In genomic region chr14:20827061-20827460, GRCm38 (mm10) we compare ENCODE assay signal across 22 mouse cellular contexts.
"Had no signal": no experiment of that assay in that cellular context is flagged by ENCODE, and none has a peak within 500 bp of the region (broad histone marks: within the 10 kb centered on the region; RNA-seq: fewer than 3 reads in every experiment).

No protein-coding gene starts in this region.

- H3K4me3 ChIP-seq: heart, embryonic 13.5 days; heart, embryonic 15.5 days; hindbrain, embryonic 13.5 days; hindbrain, embryonic 15.5 days; layer of hippocampus, adult 2 months; left cerebral cortex, adult 2 months; limb, embryonic 13.5 days; limb, embryonic 15.5 days; liver, embryonic 12.5 days had no signal

- H3K9me3 ChIP-seq: heart, embryonic 13.5 days; heart, embryonic 15.5 days; hindbrain, embryonic 13.5 days; hindbrain, embryonic 15.5 days; limb, embryonic 13.5 days; limb, embryonic 15.5 days; liver, embryonic 12.5 days had no signal

- ATAC-seq: forebrain, postnatal 0 days; hindbrain, postnatal 0 days; intestine, embryonic 16.5 days; liver, embryonic 12.5 days had no signal

- H3K27ac ChIP-seq: heart, embryonic 13.5 days; heart, embryonic 15.5 days; hindbrain, embryonic 13.5 days; hindbrain, embryonic 15.5 days; hindbrain, postnatal 0 days; layer of hippocampus, adult 2 months; left cerebral cortex, adult 2 months; limb, embryonic 13.5 days; limb, embryonic 15.5 days; liver, embryonic 12.5 days; liver, embryonic 14.5 days had no signal

- H3K4me2 ChIP-seq: heart, embryonic 11.5 days; heart, embryonic 13.5 days; heart, embryonic 15.5 days; hindbrain, embryonic 13.5 days; hindbrain, embryonic 15.5 days; limb, embryonic 13.5 days; limb, embryonic 15.5 days; liver, embryonic 12.5 days had no signal

- DNase-seq: forebrain, postnatal 0 days; gastrocnemius, postnatal 36 days; heart, postnatal 36 days; kidney, adult 18-20 months; kidney, adult 8-10 months; kidney, postnatal 10 days; kidney, postnatal 25 days; kidney, postnatal 4 days; left cerebral cortex, postnatal 4 days had no signal

- H3K9ac ChIP-seq: forebrain, postnatal 0 days; heart, embryonic 13.5 days; heart, embryonic 15.5 days; hindbrain, embryonic 13.5 days; hindbrain, embryonic 15.5 days; limb, embryonic 13.5 days; limb, embryonic 15.5 days; liver, embryonic 12.5 days; liver, embryonic 14.5 days had no signal

- H3K27me3 ChIP-seq: heart, embryonic 13.5 days; heart, embryonic 15.5 days; hindbrain, embryonic 13.5 days; hindbrain, embryonic 15.5 days; limb, embryonic 13.5 days; limb, embryonic 15.5 days; liver, embryonic 12.5 days had no signal

- H3K36me3 ChIP-seq: heart, embryonic 13.5 days; heart, embryonic 15.5 days; hindbrain, embryonic 13.5 days; hindbrain, embryonic 15.5 days; limb, embryonic 13.5 days; limb, embryonic 15.5 days; liver, embryonic 12.5 days had no signal

- H3K4me1 ChIP-seq: hindbrain, embryonic 13.5 days; hindbrain, embryonic 15.5 days had no signal
